Mouse (Mus musculus) C2C12 (cell line): ENCODE data around the gene Pdk2. TPM values are rescaled to one million over a fixed set of nuclear protein-coding genes. Genes with fewer than 3 reads are reported as not detected.
A peak's percentile ranks its signal among the peaks of the same experiment; 100 is the strongest.

Source experiments
- H3K27me3 ChIP-seq: one replicate; pipeline ENCODE4 v1.6.1; 2011; ENCODE audit not compliant: control insufficient read depth, insufficient read depth, insufficient read length
- H3K36me3 ChIP-seq: one replicate; pipeline ENCODE4 v1.6.1; 2011; ENCODE audit not compliant: control insufficient read depth, insufficient read depth
- H3K4me3 ChIP-seq: one replicate; pipeline ENCODE4 v1.5.1; 2011; ENCODE audit warnings: mild to moderate bottlenecking, control low read depth; ENCODE audit not compliant: poor library complexity, insufficient read depth, severe bottlenecking
- H3K79me2 ChIP-seq: one replicate; pipeline ENCODE4 v1.6.1; 2011; ENCODE audit not compliant: control insufficient read depth, insufficient read depth
- H3K79me3 ChIP-seq: one replicate; pipeline ENCODE4 v1.6.1; 2011; ENCODE audit warnings: low read depth, control low read depth
- H3ac ChIP-seq: one replicate; pipeline ENCODE3; 2011; ENCODE audit warnings: low read depth; ENCODE audit not compliant: control insufficient read depth, insufficient read length
- CEBPB ChIP-seq: IDR thresholded peaks from one replicate; pipeline ENCODE4 v1.6.1; 2011; ENCODE audit warnings: low read depth, mild to moderate bottlenecking, control low read depth, moderate library complexity
- CTCF ChIP-seq: IDR thresholded peaks from one replicate; pipeline ENCODE4 v1.5.1; 2011; ENCODE audit not compliant: control insufficient read depth, insufficient read depth, insufficient read length
- FOSL1 ChIP-seq: IDR thresholded peaks from one replicate; pipeline ENCODE4 v1.8.0; 2011; ENCODE audit warnings: mild to moderate bottlenecking, low read length; ENCODE audit not compliant: poor library complexity, insufficient read depth, severe bottlenecking
- MAX ChIP-seq: IDR thresholded peaks from one replicate; pipeline ENCODE4 v1.6.1; 2011; ENCODE audit warnings: mild to moderate bottlenecking, control low read depth
- MYOD1 ChIP-seq: IDR thresholded peaks from one replicate; pipeline ENCODE4 v1.6.1; 2011; ENCODE audit warnings: low read depth; ENCODE audit not compliant: control insufficient read depth, insufficient read length
- MYOG ChIP-seq: IDR thresholded peaks from one replicate; pipeline ENCODE4 v1.6.1; 2011; ENCODE audit not compliant: control insufficient read depth, insufficient read length; ENCODE audit errors: extremely low read depth
- USF1 ChIP-seq: IDR thresholded peaks from one replicate; pipeline ENCODE4 v1.6.1; 2011; ENCODE audit warnings: low read depth, mild to moderate bottlenecking, control low read depth, moderate library complexity
- polyA plus RNA-seq: library from polyadenylated mRNA; unstranded; fragments of >200 nt; fragmentation: generic; extraction: Trizol; gene quantifications from one replicate; pipeline ENCODE4 v1.2.1, GENCODE M21; 2012; ENCODE audit warnings: missing spikeins

Pdk2 gene
- polyA plus RNA-seq, 1 experiment: 1.8 TPM

DNA sequence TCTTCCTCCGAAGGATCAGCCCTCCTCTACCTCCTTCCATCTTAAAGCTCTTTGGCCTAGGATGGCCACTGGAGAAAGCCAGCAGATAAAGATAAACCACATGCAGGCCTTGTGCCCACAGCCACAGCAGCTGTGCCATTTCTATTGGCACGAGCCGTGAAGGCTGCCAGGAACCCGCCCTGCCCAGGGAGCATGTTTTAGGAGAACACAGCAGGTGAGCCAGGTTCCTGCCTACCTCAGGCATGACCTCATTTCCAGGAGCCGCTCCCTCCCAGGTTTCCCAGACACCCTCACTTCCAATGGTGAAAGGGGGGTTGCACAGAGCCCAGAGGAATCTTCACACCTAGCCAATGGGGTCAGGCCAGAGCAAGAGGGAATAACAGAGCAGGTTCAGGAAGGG, 31.6 kb upstream of the Pdk2 start:
- H3K36me3 ChIP-seq: peaks cover 20% of the 10 kb centered on the region
- no peak overlapping the region for H3K4me3 ChIP-seq
- TF ChIP-seq MAX (no peak), FOSL1 (no peak), CEBPB (no peak), MYOD1 (peak; percentile 78), MYOG (no peak), CTCF (no peak), USF1 (no peak)
- H3ac ChIP-seq: no peak overlapping the region
- H3K79me3 ChIP-seq: peaks cover 45% of the 10 kb centered on the region
- peaks cover 82% of the 10 kb centered on the region for H3K79me2 ChIP-seq
- H3K27me3 ChIP-seq: no peaks in the 10 kb centered on the region

DNA sequence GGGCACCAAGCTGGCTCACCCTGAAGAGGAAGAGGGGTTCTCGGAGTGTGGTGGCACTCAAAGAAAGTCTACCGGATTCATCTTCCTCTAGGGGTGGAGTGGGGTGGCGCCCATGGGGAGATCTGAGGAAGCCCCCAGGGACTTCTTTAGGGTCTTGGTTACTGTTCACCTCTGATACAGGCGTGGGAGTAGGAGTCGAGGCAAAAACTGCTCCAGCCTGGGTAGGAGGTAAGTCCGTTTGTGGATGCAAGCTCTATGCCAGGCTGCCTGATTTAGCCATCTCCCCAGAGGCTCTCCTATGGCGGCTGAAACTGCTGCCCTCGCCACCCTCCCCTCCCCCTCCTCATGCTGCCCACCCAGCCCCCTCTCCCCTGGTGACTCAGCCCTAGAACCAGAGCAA, 31.0 kb upstream of the Pdk2 start:
- peaks cover 82% of the 10 kb centered on the region for H3K79me2 ChIP-seq
- no peaks in the 10 kb centered on the region for H3K27me3 ChIP-seq
- H3K36me3 ChIP-seq: peaks cover 25% of the 10 kb centered on the region
- TF ChIP-seq FOSL1 (no peak), CEBPB (no peak), MYOD1 (no peak), USF1 (no peak), CTCF (no peak), MAX (no peak)
- H3K79me3 ChIP-seq: peaks cover 45% of the 10 kb centered on the region
- no peak overlapping the region for H3K4me3 ChIP-seq
- no peak overlapping the region for H3ac ChIP-seq

DNA sequence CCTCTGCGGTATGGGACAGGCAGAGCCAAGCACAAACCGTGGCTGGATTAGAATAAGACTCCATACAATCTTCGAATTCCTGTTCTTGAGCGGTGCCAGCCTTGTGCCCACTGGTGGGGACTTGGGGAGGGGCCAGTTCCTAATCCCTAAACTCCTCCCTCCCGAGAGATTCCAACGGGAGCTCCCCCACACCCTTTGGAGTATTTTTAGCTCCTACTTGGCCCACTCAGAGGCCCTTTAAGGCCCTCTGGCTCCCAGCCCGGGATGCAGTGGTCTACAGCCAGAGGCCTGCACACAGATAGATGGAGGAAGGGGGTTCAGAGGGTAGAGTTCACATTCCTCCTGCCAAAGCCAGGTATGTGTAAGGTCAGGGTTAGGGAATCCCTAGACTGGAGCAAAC, 30.1 kb upstream of the Pdk2 start:
- TF ChIP-seq FOSL1: no peak
- TF ChIP-seq MYOD1: no peak
- no peak for TF ChIP-seq MAX
- TF ChIP-seq MYOG: no peak
- no peak for TF ChIP-seq USF1
- TF ChIP-seq CEBPB: no peak
- no peak for TF ChIP-seq CTCF
- peaks cover 33% of the 10 kb centered on the region for H3K36me3 ChIP-seq
- H3ac ChIP-seq: no peak overlapping the region
- H3K79me2 ChIP-seq: peaks cover 81% of the 10 kb centered on the region
- H3K4me3 ChIP-seq: no peak overlapping the region
- H3K27me3 ChIP-seq: no peaks in the 10 kb centered on the region
- peaks cover 44% of the 10 kb centered on the region for H3K79me3 ChIP-seq

DNA sequence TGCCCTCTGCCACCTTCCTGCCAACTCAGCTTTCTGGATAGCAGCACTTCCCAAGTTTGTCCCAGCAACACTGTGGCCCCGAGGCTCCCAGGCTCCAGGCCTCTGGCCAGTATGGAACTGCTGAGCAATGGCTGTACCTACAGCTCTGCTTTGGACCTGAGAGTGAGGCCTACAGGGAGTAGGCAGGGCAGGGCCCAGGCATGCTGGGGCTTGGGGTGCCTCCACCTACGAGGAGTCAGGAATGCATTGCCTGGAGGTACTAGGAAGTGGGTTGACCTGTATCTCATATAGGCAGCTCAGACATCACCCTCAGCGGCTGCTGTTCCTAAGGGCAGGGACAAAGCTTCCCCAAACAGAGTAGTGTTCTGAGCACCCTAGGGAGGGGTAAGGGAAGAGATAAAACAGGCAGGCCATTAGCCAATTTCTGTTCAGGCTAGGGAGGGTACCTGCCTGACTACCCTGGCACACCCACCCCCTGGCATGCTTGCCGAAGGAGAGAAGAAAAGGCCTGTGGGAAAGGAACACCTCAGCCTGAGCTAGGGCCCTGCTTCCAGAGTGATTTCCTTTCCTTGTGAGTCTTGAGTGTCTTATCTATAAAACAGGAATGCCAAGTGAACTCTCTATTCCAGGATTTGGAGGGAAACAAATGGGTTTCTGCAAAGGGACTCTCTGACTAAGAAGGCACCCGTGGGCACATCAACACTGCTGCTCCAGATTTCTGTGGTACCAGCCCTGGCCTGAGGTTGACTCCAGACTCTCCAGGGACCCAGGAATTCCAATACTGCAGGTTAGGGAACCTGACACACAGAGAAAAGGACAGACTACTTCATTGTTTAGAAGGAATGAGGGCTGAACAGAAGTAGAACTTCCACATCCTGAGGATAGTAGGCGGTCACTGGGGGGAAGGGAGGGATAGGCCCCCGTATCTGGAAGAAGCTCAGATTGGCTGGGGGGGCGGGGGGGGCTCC, 29.3 kb upstream of the Pdk2 start:
- no peak for TF ChIP-seq CEBPB
- no peak for TF ChIP-seq MAX
- TF ChIP-seq USF1: no peak
- no peak for TF ChIP-seq MYOG
- no peak for TF ChIP-seq MYOD1
- no peak for TF ChIP-seq CTCF
- TF ChIP-seq FOSL1: no peak
- peaks cover 42% of the 10 kb centered on the region for H3K36me3 ChIP-seq
- H3K79me2 ChIP-seq: peaks cover 73% of the 10 kb centered on the region
- no peaks in the 10 kb centered on the region for H3K27me3 ChIP-seq
- peaks cover 44% of the 10 kb centered on the region for H3K79me3 ChIP-seq
- H3ac ChIP-seq: no peak overlapping the region
- no peak overlapping the region for H3K4me3 ChIP-seq

DNA sequence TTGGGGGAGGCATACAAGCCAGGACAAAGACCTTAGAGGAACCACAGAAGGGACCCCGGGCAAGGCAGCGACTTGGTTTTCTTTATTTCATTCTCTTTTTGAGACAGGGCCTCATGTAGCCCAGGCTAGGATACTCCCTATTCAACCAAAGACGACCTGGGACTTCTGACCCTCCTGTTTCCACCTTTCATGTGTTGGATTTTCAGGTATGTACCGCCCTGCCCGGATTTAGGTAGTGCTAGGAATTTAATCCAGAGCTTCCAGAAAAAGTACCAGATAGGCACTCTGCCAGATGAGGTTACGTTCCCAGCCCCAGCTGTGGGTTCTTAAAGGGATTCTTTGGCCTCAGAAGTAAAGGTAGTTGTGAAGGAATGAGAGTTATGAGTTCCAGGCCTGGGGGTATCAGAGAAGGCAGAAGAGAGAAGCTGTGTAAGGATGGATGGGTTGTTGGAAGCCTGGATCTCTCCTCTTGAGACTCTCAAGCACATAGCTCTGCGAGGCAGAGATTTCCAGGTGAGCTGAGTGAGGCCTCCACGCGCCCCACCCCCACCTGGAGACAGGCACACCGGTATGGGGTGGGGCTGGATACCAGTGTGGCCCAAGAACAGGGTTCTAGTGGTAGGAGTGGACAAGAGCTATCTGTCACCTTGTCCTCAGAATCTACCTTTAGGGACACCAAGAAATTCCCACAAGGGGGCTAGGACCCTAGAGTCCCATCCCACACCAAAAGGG, 28.2 kb upstream of the Pdk2 start:
- H3K36me3 ChIP-seq: peaks cover 44% of the 10 kb centered on the region
- no peak for TF ChIP-seq USF1
- no peak for TF ChIP-seq FOSL1
- H3K27me3 ChIP-seq: no peaks in the 10 kb centered on the region
- peaks cover 62% of the 10 kb centered on the region for H3K79me2 ChIP-seq
- no peak overlapping the region for H3ac ChIP-seq
- no peak overlapping the region for H3K4me3 ChIP-seq
- peaks cover 35% of the 10 kb centered on the region for H3K79me3 ChIP-seq
